Mouse (Mus musculus) forebrain, postnatal 0 days (tissue): ENCODE measurements around the gene Mllt1. TPM values are rescaled to one million over a fixed set of nuclear protein-coding genes. Genes with fewer than 3 reads are reported as not detected.

ENCODE experiments used
- ATAC-seq: fragments of 200-750 bp; cut with Nextera tagmentation; 2 replicates; pipeline ENCODE4 v1.8.0; 2017; ENCODE audit warnings: mild to moderate bottlenecking, moderate library complexity
- DNase-seq: peaks from one replicate; pipeline ENCODE4 v3.0.0-alpha.2; 2015
- H3K27ac ChIP-seq: fragments of 300-500 bp; sonication (generic); 2 replicates; pipeline ENCODE4 v1.5.1; 2014; ENCODE audit warnings: low read depth, mild to moderate bottlenecking, antibody characterized with exemption, low read length, moderate library complexity, mixed read lengths
- H3K27me3 ChIP-seq: fragments of 300-500 bp; sonication (generic); 2 replicates; pipeline ENCODE4 v1.6.1; 2014; ENCODE audit warnings: mild to moderate bottlenecking, low read length, mixed read lengths; ENCODE audit not compliant: insufficient read depth
- H3K36me3 ChIP-seq: fragments of 300-500 bp; sonication (generic); 2 replicates; pipeline ENCODE4 v1.6.1; 2014; ENCODE audit warnings: mild to moderate bottlenecking, moderate library complexity; ENCODE audit not compliant: insufficient read depth
- H3K4me1 ChIP-seq: fragments of 300-500 bp; sonication (generic); 2 replicates; pipeline ENCODE4 v1.6.1; 2014; ENCODE audit warnings: antibody characterized with exemption; ENCODE audit not compliant: insufficient read depth
- H3K4me2 ChIP-seq: fragments of 300-500 bp; sonication (generic); 2 replicates; pipeline ENCODE4 v1.6.1; 2014; ENCODE audit warnings: low read depth, mild to moderate bottlenecking, moderate library complexity
- H3K4me3 ChIP-seq: fragments of 300-500 bp; sonication (generic); 2 replicates; pipeline ENCODE4 v1.5.1; 2014; ENCODE audit warnings: low read depth, low read length, mixed read lengths
- H3K9ac ChIP-seq: fragments of 300-500 bp; sonication (generic); 2 replicates; pipeline ENCODE4 v1.6.1; 2014; ENCODE audit warnings: mild to moderate bottlenecking
- H3K9me3 ChIP-seq: fragments of 300-500 bp; sonication (generic); 2 replicates; pipeline ENCODE4 v1.6.1; 2016; ENCODE audit warnings: low read length
- CTCF ChIP-seq: sonication (generic); IDR thresholded peaks from 2 replicates; pipeline ENCODE4 v1.5.1; 2016; ENCODE audit warnings: antibody characterized with exemption, control low read depth, low read depth
- WGBS: fragments of 180-500 bp; shearing (Covaris S2); extraction: QIAGEN DNeasy Blood & Tissue Kit; methylation state at CpG from one replicate; pipeline ENCODE4 v1.1.7; 2014; 5-methylcytosine and 5-hydroxymethylcytosine counted together
- polyA plus RNA-seq: library from polyadenylated mRNA; unstranded; fragments of >200 nt; fragmentation: Nextera tagmentation; extraction: Ambion mirVana; gene quantifications from 2 replicates; pipeline ENCODE4 v1.2.1, GENCODE M21; 2015
- total RNA-seq: library from RNA; depleted of rRNA; stranded (reverse); fragments of >200 nt; gene quantifications from 2 replicates; pipeline ENCODE4 v1.2.3, GENCODE M21; 2014

The Mllt1 gene
- total and polyA plus RNA-seq, 2 experiments from 2014 or later = 65.8 to 109 TPM

GRCm38 (mm10) chr17:56871767-56872166 is 63.4 kb downstream of the Mllt1 start:
- TF ChIP-seq CTCF = no peak
- 82% methylated on average over 8 of the region's 8 CpGs for WGBS

GRCm38 (mm10) chr17:56870287-56870953 is 64.8 kb downstream of the Mllt1 start:
- no peak for TF ChIP-seq CTCF
- WGBS = 77% methylated on average over 15 of the region's 15 CpGs
- no peaks in the 10 kb centered on the region for H3K4me1 ChIP-seq
- DNase-seq (no peak), ATAC-seq (no peak)
- no peak overlapping the region for H3K4me2 ChIP-seq
- H3K36me3 ChIP-seq = no peaks in the 10 kb centered on the region
- no peaks in the 10 kb centered on the region for H3K9me3 ChIP-seq
- H3K4me3 ChIP-seq = no peak overlapping the region
- H3K27me3 ChIP-seq = no peaks in the 10 kb centered on the region
- no peak overlapping the region for H3K27ac ChIP-seq
- H3K9ac ChIP-seq = no peak overlapping the region

More at GRCm38 (mm10) chr17:56871767-56872166, 63.4 kb downstream of the Mllt1 start:
- Histone ChIP-seq H3K9me3 (no peaks in the 10 kb centered on the region), H3K4me3 (no peak overlapping the region), H3K4me1 (no peaks in the 10 kb centered on the region), H3K27me3 (no peaks in the 10 kb centered on the region), H3K4me2 (no peak overlapping the region), H3K27ac (no peak overlapping the region), H3K36me3 (no peaks in the 10 kb centered on the region), H3K9ac (no peak overlapping the region)
- DNase-seq = no peak
- no peak for ATAC-seq

GRCm38 (mm10) chr17:56869481-56869977 is 65.7 kb downstream of the Mllt1 start:
- Histone ChIP-seq H3K27me3 (no peaks in the 10 kb centered on the region), H3K9me3 (no peaks in the 10 kb centered on the region), H3K27ac (no peak overlapping the region), H3K4me3 (no peak overlapping the region), H3K4me2 (no peak overlapping the region), H3K4me1 (no peaks in the 10 kb centered on the region), H3K9ac (no peak overlapping the region), H3K36me3 (no peaks in the 10 kb centered on the region)
- DNase-seq (no peak), ATAC-seq (no peak)
- TF ChIP-seq CTCF = no peak
- WGBS = 47% methylated on average over 9 of the region's 9 CpGs

DNA sequence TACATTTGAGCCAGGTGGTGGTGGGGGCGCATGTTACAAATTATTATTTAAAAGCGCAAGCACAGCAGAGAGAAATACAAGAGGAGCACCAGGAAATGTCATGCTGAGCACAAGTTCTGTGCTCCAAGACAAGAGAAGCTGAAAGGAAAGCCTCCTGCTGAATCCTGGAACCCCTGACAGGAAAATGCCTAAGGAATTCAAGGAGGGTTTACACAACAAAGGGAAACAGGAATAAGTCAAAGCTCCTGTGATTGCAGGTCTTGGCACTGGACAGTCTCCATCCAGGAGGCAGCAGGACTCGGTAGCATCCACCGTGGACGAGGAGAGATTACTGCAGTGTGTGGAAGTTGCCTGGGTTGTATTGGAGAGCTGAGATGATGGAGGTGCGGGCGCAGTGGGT is 69.1 kb downstream of the Mllt1 start:
- H3K27me3 ChIP-seq = no peaks in the 10 kb centered on the region
- ATAC-seq = no peak

GRCm38 (mm10) chr17:56861197-56861596 is 74.0 kb downstream of the Mllt1 start:
- H3K27me3 ChIP-seq = no peaks in the 10 kb centered on the region
- no peak for DNase-seq
- H3K27ac ChIP-seq = no peak overlapping the region
- 69% methylated on average over 3 of the region's 3 CpGs for WGBS
- H3K4me2 ChIP-seq = no peak overlapping the region
- no peaks in the 10 kb centered on the region for H3K4me1 ChIP-seq
- H3K36me3 ChIP-seq = no peaks in the 10 kb centered on the region
- no peak for ATAC-seq
- H3K4me3 ChIP-seq = no peak overlapping the region
- no peaks in the 10 kb centered on the region for H3K9me3 ChIP-seq
- TF ChIP-seq CTCF = no peak
- H3K9ac ChIP-seq = no peak overlapping the region

More for the DNA sequence above, 69.1 kb downstream of the Mllt1 start:
- 75% methylated on average over 7 of the region's 7 CpGs for WGBS
- TF ChIP-seq CTCF = no peak
- no peak overlapping the region for H3K4me3 ChIP-seq
- H3K27ac ChIP-seq = no peak overlapping the region
- no peaks in the 10 kb centered on the region for H3K36me3 ChIP-seq
- H3K9ac ChIP-seq = no peak overlapping the region
- H3K9me3 ChIP-seq = no peaks in the 10 kb centered on the region
- DNase-seq = no peak
- H3K4me1 ChIP-seq = no peaks in the 10 kb centered on the region
- H3K4me2 ChIP-seq = no peak overlapping the region

DNA sequence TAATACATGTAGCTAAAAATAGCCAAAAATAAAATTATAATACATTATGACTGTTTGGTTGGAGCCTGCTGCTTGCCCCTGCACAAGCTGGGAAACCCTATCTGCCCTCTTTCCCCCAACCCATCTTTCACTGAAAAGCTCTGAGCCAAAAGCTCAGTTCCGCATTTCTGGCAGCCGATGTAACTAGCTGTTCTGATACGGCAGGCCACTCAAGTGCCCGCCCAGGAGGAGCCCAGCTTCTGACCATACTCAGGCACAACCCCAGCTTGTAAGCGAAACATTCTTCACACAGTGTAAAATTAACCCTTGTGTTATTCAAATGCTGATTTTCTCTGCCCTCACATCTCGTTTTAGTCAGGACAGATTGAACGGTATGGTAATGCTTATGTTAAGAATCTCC is 76.3 kb downstream of the Mllt1 start:
- Histone ChIP-seq H3K27me3 (no peaks in the 10 kb centered on the region), H3K9ac (no peak overlapping the region), H3K9me3 (no peaks in the 10 kb centered on the region), H3K4me2 (no peak overlapping the region), H3K36me3 (no peaks in the 10 kb centered on the region), H3K4me1 (no peaks in the 10 kb centered on the region), H3K4me3 (no peak overlapping the region), H3K27ac (no peak overlapping the region)
- TF ChIP-seq CTCF = no peak
- peak; percentile 32; the same call in 1 of the 2 replicates for ATAC-seq
- DNase-seq = no peak
- WGBS = 34% methylated on average over 7 of the region's 7 CpGs

GRCm38 (mm10) chr17:56858216-56858615 is 77.0 kb downstream of the Mllt1 start:
- DNase-seq (peak; percentile 52), ATAC-seq (no peak; the same call in 1 of the 2 replicates)
- WGBS = 52% methylated on average over 4 of the region's 4 CpGs
- H3K9ac ChIP-seq = no peak overlapping the region
- H3K4me1 ChIP-seq = no peaks in the 10 kb centered on the region
- H3K9me3 ChIP-seq = no peaks in the 10 kb centered on the region
- no peak overlapping the region for H3K4me3 ChIP-seq
- H3K27me3 ChIP-seq = no peaks in the 10 kb centered on the region
- no peak overlapping the region for H3K27ac ChIP-seq
- peak; percentile 75 for TF ChIP-seq CTCF
- no peaks in the 10 kb centered on the region for H3K36me3 ChIP-seq
- H3K4me2 ChIP-seq = no peak overlapping the region
